Mouse (Mus musculus) hindbrain, embryonic 12.5 days (tissue): ENCODE measurements around the gene Espl1. TPM values are rescaled to one million over a fixed set of nuclear protein-coding genes. Genes with fewer than 3 reads are reported as not detected.

ENCODE experiments used
- ATAC-seq: fragments of 200-750 bp; cut with Nextera tagmentation; 2 replicates; pipeline ENCODE4 v1.8.0; 2017; ENCODE audit warnings: moderate TSS enrichment; ENCODE audit not compliant: low FRiP score
- H3K27ac ChIP-seq: fragments of 300-500 bp; sonication (generic); 2 replicates; pipeline ENCODE4 v1.5.1; 2016; ENCODE audit warnings: mild to moderate bottlenecking
- H3K27me3 ChIP-seq: fragments of 300-500 bp; sonication (generic); 2 replicates; pipeline ENCODE4 v1.6.1; 2016; ENCODE audit warnings: mild to moderate bottlenecking
- H3K36me3 ChIP-seq: fragments of 300-500 bp; sonication (generic); 2 replicates; pipeline ENCODE4 v1.6.1; 2016; ENCODE audit warnings: mild to moderate bottlenecking
- H3K4me1 ChIP-seq: fragments of 300-500 bp; sonication (generic); 2 replicates; pipeline ENCODE4 v1.6.1; 2016
- H3K4me2 ChIP-seq: fragments of 300-500 bp; sonication (generic); replicated peaks from 2 replicates; pipeline ENCODE4 v1.6.1; 2016; ENCODE audit warnings: mild to moderate bottlenecking
- H3K4me3 ChIP-seq: fragments of 300-500 bp; sonication (generic); 2 replicates; pipeline ENCODE4 v1.5.1; 2016; ENCODE audit warnings: mild to moderate bottlenecking
- H3K9ac ChIP-seq: fragments of 300-500 bp; sonication (generic); 2 replicates; pipeline ENCODE4 v1.6.1; 2016; ENCODE audit warnings: mild to moderate bottlenecking, moderate library complexity
- H3K9me3 ChIP-seq: fragments of 300-500 bp; sonication (generic); replicated peaks from 2 replicates; pipeline ENCODE4 v1.6.1; 2016; ENCODE audit warnings: mild to moderate bottlenecking
- WGBS: fragments of 180-500 bp; shearing (Covaris S2); methylation state at CpG from one replicate; pipeline ENCODE4 v1.1.7; 2016; 5-methylcytosine and 5-hydroxymethylcytosine counted together
- polyA plus RNA-seq: library from polyadenylated mRNA; unstranded; fragments of >200 nt; fragmentation: Nextera tagmentation; extraction: Ambion mirVana; gene quantifications from 2 replicates; pipeline ENCODE4 v1.2.1, GENCODE M21; 2016

Espl1 gene
- polyA plus RNA-seq, 1 experiment from 2014 or later, result 26.7 TPM

- no peak for ATAC-seq
- Histone ChIP-seq H3K9ac (peak within 1 kb of the TSS; percentile 75), H3K4me2 (peak within 1 kb of the TSS; percentile 91), H3K27me3 (peaks cover 73% of the 10 kb centered on the region), H3K4me3 (peak within 1 kb of the TSS; percentile 56), H3K36me3 (no peaks in the 10 kb centered on the region), H3K9me3 (no peaks in the 10 kb centered on the region), H3K27ac (peak within 1 kb of the TSS; percentile 83), H3K4me1 (peaks cover 29% of the 10 kb centered on the region)
- WGBS, result under 1% methylated on average over 40 of the region's 46 CpGs
Measured at GRCm38 (mm10) chr15:102257202-102258075, 38.6 kb upstream of the Espl1 start, which contains the start of gene Rarg. Rarg (minus strand) TSS chr15:102257517.

- Histone ChIP-seq H3K27ac (peak overlapping the region; percentile 83), H3K27me3 (peaks cover 71% of the 10 kb centered on the region), H3K4me1 (peaks cover 29% of the 10 kb centered on the region), H3K4me3 (peak overlapping the region; percentile 56), H3K4me2 (peak overlapping the region; percentile 91), H3K9me3 (no peaks in the 10 kb centered on the region), H3K9ac (no peak overlapping the region), H3K36me3 (no peaks in the 10 kb centered on the region)
- WGBS, result 5% methylated on average over 12 of the region's 12 CpGs
- no peak for ATAC-seq
Measured at GRCm38 (mm10) chr15:102258076-102258470, 38.0 kb upstream of the Espl1 start.

GRCm38 (mm10) chr15:102258581-102259253 is 37.3 kb upstream of the Espl1 start:
- ATAC-seq, result no peak
- peak overlapping the region; percentile 83; the same call in 1 of the 2 replicates for H3K27ac ChIP-seq
- no peak overlapping the region for H3K4me3 ChIP-seq
- H3K4me1 ChIP-seq, result peaks cover 29% of the 10 kb centered on the region
- H3K36me3 ChIP-seq, result no peaks in the 10 kb centered on the region
- H3K4me2 ChIP-seq, result peak overlapping the region; percentile 91; the same call in 1 of the 2 replicates
- 11% methylated on average over 11 of the region's 11 CpGs for WGBS
- no peak overlapping the region for H3K9ac ChIP-seq
- H3K27me3 ChIP-seq, result peaks cover 76% of the 10 kb centered on the region
- H3K9me3 ChIP-seq, result no peaks in the 10 kb centered on the region

GRCm38 (mm10) chr15:102262582-102262981 is 33.5 kb upstream of the Espl1 start:
- Histone ChIP-seq H3K36me3 (no peaks in the 10 kb centered on the region), H3K27me3 (peaks cover 43% of the 10 kb centered on the region), H3K4me1 (peaks cover 15% of the 10 kb centered on the region), H3K4me3 (no peak overlapping the region), H3K4me2 (no peak overlapping the region), H3K9me3 (no peaks in the 10 kb centered on the region), H3K27ac (no peak overlapping the region), H3K9ac (no peak overlapping the region)
- ATAC-seq, result no peak
- 52% methylated on average over 7 of the region's 7 CpGs for WGBS

GRCm38 (mm10) chr15:102263037-102263436 is 33.0 kb upstream of the Espl1 start:
- H3K4me1 ChIP-seq, result peaks cover 10% of the 10 kb centered on the region
- H3K4me3 ChIP-seq, result no peak overlapping the region
- H3K36me3 ChIP-seq, result no peaks in the 10 kb centered on the region
- peaks cover 38% of the 10 kb centered on the region for H3K27me3 ChIP-seq
- no peaks in the 10 kb centered on the region for H3K9me3 ChIP-seq
- no peak overlapping the region for H3K9ac ChIP-seq
- H3K27ac ChIP-seq, result no peak overlapping the region
- no peak for ATAC-seq
- no peak overlapping the region for H3K4me2 ChIP-seq
- WGBS, result 89% methylated on average over 2 of the region's 2 CpGs

- ATAC-seq, result no peak
- no peak overlapping the region for H3K4me2 ChIP-seq
- no peaks in the 10 kb centered on the region for H3K36me3 ChIP-seq
- no peaks in the 10 kb centered on the region for H3K9me3 ChIP-seq
- H3K9ac ChIP-seq, result no peak overlapping the region
- no peak overlapping the region for H3K4me3 ChIP-seq
- H3K4me1 ChIP-seq, result peaks cover 4% of the 10 kb centered on the region
- H3K27me3 ChIP-seq, result peaks cover 28% of the 10 kb centered on the region
- H3K27ac ChIP-seq, result no peak overlapping the region
- WGBS, result 93% methylated on average over 5 of the region's 5 CpGs
Measured at GRCm38 (mm10) chr15:102265548-102265947, 30.5 kb upstream of the Espl1 start.

GRCm38 (mm10) chr15:102270274-102270960 is 25.6 kb upstream of the Espl1 start, which contains the start of gene Gm9918:
Gm9918 (plus strand) TSS chr15:102270563.
- WGBS, result 10% methylated on average over 19 of the region's 21 CpGs
- peaks cover 21% of the 10 kb centered on the region for H3K27me3 ChIP-seq
- H3K4me1 ChIP-seq, result peaks cover 8% of the 10 kb centered on the region
- H3K4me2 ChIP-seq, result peak within 1 kb of the TSS; percentile 43
- H3K36me3 ChIP-seq, result no peaks in the 10 kb centered on the region
- H3K27ac ChIP-seq, result no peak within 1 kb of the TSS
- H3K9ac ChIP-seq, result no peak within 1 kb of the TSS
- H3K4me3 ChIP-seq, result peak within 1 kb of the TSS; percentile 21
- ATAC-seq, result no peak
- H3K9me3 ChIP-seq, result no peaks in the 10 kb centered on the region

- peaks cover 8% of the 10 kb centered on the region for H3K4me1 ChIP-seq
- no peak overlapping the region for H3K4me3 ChIP-seq
- 22% methylated on average over 3 of the region's 3 CpGs for WGBS
- H3K4me2 ChIP-seq, result no peak overlapping the region
- ATAC-seq, result no peak
- peaks cover 21% of the 10 kb centered on the region for H3K27me3 ChIP-seq
- no peak overlapping the region for H3K27ac ChIP-seq
- no peak overlapping the region for H3K9ac ChIP-seq
- H3K36me3 ChIP-seq, result no peaks in the 10 kb centered on the region
- H3K9me3 ChIP-seq, result no peaks in the 10 kb centered on the region
Measured at GRCm38 (mm10) chr15:102271441-102271840, 24.6 kb upstream of the Espl1 start.

- Histone ChIP-seq H3K4me1 (peaks cover 12% of the 10 kb centered on the region), H3K9me3 (no peaks in the 10 kb centered on the region), H3K27ac (no peak overlapping the region), H3K27me3 (peaks cover 21% of the 10 kb centered on the region), H3K36me3 (no peaks in the 10 kb centered on the region), H3K9ac (no peak overlapping the region), H3K4me2 (no peak overlapping the region), H3K4me3 (no peak overlapping the region)
- no peak for ATAC-seq
- WGBS, result 72% methylated on average over 6 of the region's 6 CpGs
Measured at GRCm38 (mm10) chr15:102273982-102274716, 21.9 kb upstream of the Espl1 start.

- Histone ChIP-seq H3K4me2 (peak overlapping the region; percentile 89), H3K9ac (peak overlapping the region; percentile 63), H3K4me1 (peaks cover 14% of the 10 kb centered on the region), H3K9me3 (no peaks in the 10 kb centered on the region), H3K4me3 (peak overlapping the region; percentile 65), H3K27me3 (no peaks in the 10 kb centered on the region), H3K36me3 (peaks cover 23% of the 10 kb centered on the region), H3K27ac (peak overlapping the region; percentile 80)
- WGBS, result 32% methylated on average over 7 of the region's 7 CpGs
- peak; percentile 11; the same call in 1 of the 2 replicates for ATAC-seq
Measured at GRCm38 (mm10) chr15:102278726-102279091, 17.4 kb upstream of the Espl1 start.

- H3K27me3 ChIP-seq, result no peaks in the 10 kb centered on the region
- H3K27ac ChIP-seq, result peak within 1 kb of the TSS; percentile 80
- H3K9me3 ChIP-seq, result no peaks in the 10 kb centered on the region
- peaks cover 14% of the 10 kb centered on the region for H3K4me1 ChIP-seq
- ATAC-seq, result peak; percentile 96
- H3K36me3 ChIP-seq, result peaks cover 23% of the 10 kb centered on the region
- H3K4me3 ChIP-seq, result peak within 1 kb of the TSS; percentile 65
- WGBS, result under 1% methylated on average over 65 of the region's 65 CpGs
- H3K9ac ChIP-seq, result peak within 1 kb of the TSS; percentile 63
- H3K4me2 ChIP-seq, result peak within 1 kb of the TSS; percentile 89
Measured at GRCm38 (mm10) chr15:102279092-102279782, 16.8 kb upstream of the Espl1 start, which contains the start of gene Mfsd5. Mfsd5 (plus strand) TSS chr15:102279454.
